Mouse (Mus musculus): Measurements from ENCODE around the gene Dhdds. TPM values are rescaled to one million over a fixed set of nuclear protein-coding genes. Genes with fewer than 3 reads are reported as not detected.

Gene Dhdds
- 39.1 TPM for polyA plus RNA-seq (2017; shearing (Covaris generic))

DNA sequence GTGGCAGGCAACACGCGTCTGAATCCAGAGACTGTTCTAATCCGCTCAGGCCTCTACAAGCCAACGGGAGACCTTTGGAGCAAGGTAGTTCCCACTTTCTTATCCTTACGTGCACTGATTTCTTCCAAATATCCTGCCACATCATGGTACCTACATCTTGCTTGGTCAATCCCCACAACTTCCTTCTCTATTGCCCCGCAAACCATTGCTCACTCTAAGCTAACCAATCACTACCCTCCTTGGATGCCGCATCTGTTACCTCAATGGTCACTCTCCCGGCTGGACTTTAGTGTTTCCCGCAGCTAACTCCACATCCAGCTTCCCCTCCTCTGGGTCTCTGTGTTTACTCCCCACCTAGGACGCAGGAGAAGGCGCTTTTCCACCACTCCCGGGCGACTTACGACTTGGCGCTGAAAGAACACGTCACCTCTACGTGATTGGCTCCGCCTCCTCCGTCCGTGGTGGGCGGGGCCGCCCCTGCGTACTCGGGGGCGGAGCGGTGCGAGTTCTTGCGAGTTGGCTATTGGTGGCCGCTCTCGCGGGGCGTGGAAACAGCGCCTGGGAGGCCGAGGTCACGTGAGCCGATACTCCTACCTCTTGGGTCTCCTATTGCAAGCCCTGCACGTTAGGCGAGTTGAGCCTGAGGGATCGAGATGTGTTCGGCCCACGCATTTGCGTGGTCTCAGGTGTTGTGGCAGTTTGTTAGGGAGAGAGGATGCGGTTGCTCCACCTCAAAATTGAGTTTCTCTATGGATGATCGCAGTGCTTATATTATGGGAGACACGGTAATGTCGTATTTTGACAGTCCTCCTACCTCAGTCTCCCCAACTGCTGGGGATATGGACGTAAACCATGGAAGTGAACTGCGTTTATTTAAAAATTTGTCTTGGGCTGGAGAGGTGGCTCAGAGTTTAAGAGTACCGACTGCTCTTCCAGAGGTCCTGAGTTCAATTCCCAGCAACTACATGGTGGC is at the start of gene Dhdds:
Dhdds (minus strand) TSS at position 453 of the 973 bp plus-strand sequence.

DNA sequence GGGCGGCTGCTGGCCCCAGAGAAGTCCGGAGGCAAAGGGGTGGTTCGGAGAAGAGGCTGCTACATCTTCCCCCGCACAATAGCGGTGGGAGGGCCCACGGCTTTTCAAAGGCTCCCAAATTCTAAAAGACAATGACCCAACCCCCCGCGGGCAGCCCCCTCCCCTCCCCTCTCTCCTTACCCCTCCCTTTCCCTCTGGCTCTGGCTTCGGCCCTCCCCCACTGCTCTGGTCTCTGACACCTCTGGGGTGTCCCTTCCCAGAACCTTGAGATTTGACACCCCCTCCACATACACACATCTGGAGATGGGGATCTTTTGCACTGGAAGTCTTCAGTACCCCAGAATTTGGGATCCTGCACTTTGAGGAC is 18.0 kb upstream of the Dhdds start, which contains the start of gene Lin28a:
Lin28a (minus strand) TSS at position 63 of the 367 bp plus-strand sequence.

DNA sequence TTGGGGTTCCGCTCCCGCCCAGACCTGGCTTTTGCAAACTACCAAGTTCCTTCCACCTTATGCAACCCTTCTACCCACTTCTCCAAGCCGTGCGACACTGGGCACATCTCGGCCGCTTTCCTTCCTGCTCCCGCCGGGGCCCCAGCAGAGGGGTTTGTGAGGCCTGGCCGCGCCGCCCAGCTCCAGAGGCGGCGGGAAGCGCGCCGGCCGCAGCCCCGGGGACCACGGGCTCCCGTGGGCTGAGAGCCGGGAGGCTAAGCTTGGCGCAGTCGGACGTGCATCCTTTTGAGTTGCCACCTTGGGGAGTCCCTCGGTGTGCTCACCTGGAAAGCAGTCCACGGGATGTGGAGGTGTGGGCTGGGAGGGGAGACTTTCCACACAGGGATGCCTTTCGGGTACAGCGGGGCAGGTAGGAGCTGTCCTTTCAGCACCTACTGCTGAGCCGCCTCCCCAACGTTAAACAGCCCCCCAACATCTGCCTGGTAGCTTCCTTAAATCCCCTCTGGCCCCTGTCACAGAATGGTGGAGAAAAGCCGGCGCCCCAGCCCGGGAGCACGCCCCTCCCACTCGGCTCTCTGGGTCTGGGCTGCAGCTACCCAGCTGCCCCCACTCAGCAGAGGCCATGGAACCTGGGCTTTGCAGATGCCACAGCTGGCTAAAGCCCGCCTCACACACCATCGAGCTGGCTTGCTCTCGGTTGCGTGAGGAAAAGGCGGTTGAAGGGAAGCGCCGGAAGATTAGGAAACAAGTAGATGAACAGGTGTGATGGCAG is 32.4 kb downstream of the Dhdds start, which contains the start of gene Hmgn2:
Hmgn2 (minus strand) TSS at position 501 of the 772 bp plus-strand sequence.

Other genes starting within 250 kb of the Dhdds start
- 32.1 TPM for gene Arid1a, start 244.1 kb downstream of the Dhdds start, polyA plus RNA-seq (2017; shearing (Covaris generic))
- gene Rps6ka1, start 113.1 kb downstream of the Dhdds start, polyA plus RNA-seq (2017; shearing (Covaris generic)) = 297 TPM
- 425 TPM for gene Hmgn2, start 32.3 kb downstream of the Dhdds start, polyA plus RNA-seq (2017; shearing (Covaris generic))
- gene Lin28a, start 17.9 kb upstream of the Dhdds start, polyA plus RNA-seq (2017; shearing (Covaris generic)) = not detected
- 2.5 TPM for gene Zfp683, start 52.9 kb upstream of the Dhdds start, polyA plus RNA-seq (2017; shearing (Covaris generic))
- 18.3 TPM for gene Crybg2, start 59.9 kb upstream of the Dhdds start, polyA plus RNA-seq (2017; shearing (Covaris generic))
- gene Cd52, start 94.2 kb upstream of the Dhdds start, polyA plus RNA-seq (2017; shearing (Covaris generic)) = 2,675 TPM
- gene Ubxn11, start 101.7 kb upstream of the Dhdds start, polyA plus RNA-seq (2017; shearing (Covaris generic)) = 48.4 TPM
- gene Sh3bgrl3, start 127.9 kb upstream of the Dhdds start, polyA plus RNA-seq (2017; shearing (Covaris generic)) = 1,409 TPM
- 89.6 TPM for gene Cep85, start 186.2 kb upstream of the Dhdds start, polyA plus RNA-seq (2017; shearing (Covaris generic))
- gene Gm7534, start 202.1 kb upstream of the Dhdds start, polyA plus RNA-seq (2017; shearing (Covaris generic)) = not detected
- gene Catsper4, start 226.5 kb upstream of the Dhdds start, polyA plus RNA-seq (2017; shearing (Covaris generic)) = not detected
- not detected for gene Cnksr1, start 237.5 kb upstream of the Dhdds start, polyA plus RNA-seq (2017; shearing (Covaris generic))
- 9.3 TPM for gene E130218I03Rik, start 242.7 kb upstream of the Dhdds start, polyA plus RNA-seq (2017; shearing (Covaris generic))
- 15.7 TPM for gene Zfp593, start 244.7 kb upstream of the Dhdds start, polyA plus RNA-seq (2017; shearing (Covaris generic))
- gene Gm30191, start 246.0 kb upstream of the Dhdds start, polyA plus RNA-seq (2017; shearing (Covaris generic)) = not detected

Data from inflammation-experienced regulatory T-cells, adult 16 weeks (primary cell).